Mouse (Mus musculus): ENCODE results near the gene Mdm2. TPM values are rescaled to one million over a fixed set of nuclear protein-coding genes. Genes with fewer than 3 reads are reported as not detected.
"Not testable (repeated sequence)": the region's sequence is repeated elsewhere in the genome, so short reads cannot be mapped to it uniquely, and the experiment has no call there.

Mdm2 gene
- total RNA-seq, 1 experiment from 2014 or later, result 61.9 TPM

- DNase-seq, result no peak
Measured at GRCm38 (mm10) chr10:117732962-117733592, 22.5 kb upstream of the Mdm2 start.

DNA sequence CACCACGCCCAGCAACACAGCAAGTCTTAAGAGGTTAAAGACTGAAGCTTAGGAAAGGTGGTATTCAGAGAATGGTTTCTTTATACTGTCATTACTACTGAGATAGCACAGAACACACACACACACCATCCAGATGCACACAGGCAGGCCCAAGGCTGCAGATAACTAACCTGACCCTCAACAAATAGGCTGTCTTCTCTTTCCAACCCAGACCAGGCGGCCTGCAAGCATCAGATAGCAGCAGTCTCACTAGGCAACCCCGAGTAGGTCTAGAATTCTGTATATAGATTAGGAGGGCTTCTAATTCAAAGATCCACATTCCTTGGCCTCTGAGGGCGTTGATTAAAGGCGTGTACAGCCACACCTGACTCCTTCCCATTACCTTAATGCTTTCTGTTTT is 21.6 kb upstream of the Mdm2 start:
- no peak for DNase-seq

- DNase-seq, result peak; percentile 61
Measured at GRCm38 (mm10) chr10:117731244-117732101, 20.9 kb upstream of the Mdm2 start.

GRCm38 (mm10) chr10:117730637-117731203 is 20.2 kb upstream of the Mdm2 start:
- no peak for DNase-seq

DNA sequence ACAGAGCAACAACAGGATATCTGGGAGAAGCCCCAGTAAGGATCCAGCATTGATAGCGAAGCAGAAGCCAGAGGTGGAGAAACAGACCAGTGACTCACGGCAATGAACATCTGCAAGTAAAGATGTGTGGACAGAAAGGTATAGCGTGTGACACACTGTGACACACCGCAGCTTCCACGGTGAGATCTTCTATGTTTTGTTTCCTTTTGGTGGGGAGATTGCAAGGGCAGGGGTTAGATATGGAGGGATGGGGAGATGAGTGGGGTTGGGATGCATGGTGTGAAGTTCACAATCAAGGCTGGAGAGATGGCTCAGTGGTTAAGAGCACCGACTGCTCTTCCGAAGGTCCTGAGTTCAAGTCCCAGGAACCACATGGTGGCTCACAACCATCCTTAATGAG is 19.6 kb upstream of the Mdm2 start:
- no peak for DNase-seq

GRCm38 (mm10) chr10:117729139-117729814 is 18.7 kb upstream of the Mdm2 start:
- DNase-seq, result no peak

DNA sequence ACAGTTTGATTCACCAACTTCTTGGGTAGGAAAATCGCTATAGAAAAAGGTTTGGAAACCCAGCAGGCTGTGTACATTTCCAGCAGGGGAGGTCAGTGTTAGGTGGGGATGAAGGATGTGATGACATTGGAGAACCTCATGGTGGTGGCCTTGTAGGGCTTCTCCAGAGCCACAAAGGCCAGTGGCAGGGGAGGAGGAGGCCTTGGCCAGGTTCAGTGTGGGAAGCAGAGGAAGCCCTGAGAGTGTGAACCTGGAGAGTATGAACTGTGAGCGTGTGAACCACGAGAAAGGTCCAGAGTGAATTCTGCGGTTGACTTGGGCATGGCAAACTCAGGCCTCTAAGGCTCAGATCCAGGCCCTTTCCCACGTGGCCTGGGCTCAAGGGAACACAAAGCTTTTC is 18.0 kb upstream of the Mdm2 start:
- no peak for DNase-seq

GRCm38 (mm10) chr10:117727518-117728110 is 17.1 kb upstream of the Mdm2 start:
- DNase-seq, result no peak

- DNase-seq, result no peak
Measured at GRCm38 (mm10) chr10:117726888-117727385, 16.4 kb upstream of the Mdm2 start.

- no peak for DNase-seq
Measured at GRCm38 (mm10) chr10:117726350-117726749, 15.8 kb upstream of the Mdm2 start.

- DNase-seq, result no peak
Measured at GRCm38 (mm10) chr10:117725671-117726070, 15.1 kb upstream of the Mdm2 start.

DNA sequence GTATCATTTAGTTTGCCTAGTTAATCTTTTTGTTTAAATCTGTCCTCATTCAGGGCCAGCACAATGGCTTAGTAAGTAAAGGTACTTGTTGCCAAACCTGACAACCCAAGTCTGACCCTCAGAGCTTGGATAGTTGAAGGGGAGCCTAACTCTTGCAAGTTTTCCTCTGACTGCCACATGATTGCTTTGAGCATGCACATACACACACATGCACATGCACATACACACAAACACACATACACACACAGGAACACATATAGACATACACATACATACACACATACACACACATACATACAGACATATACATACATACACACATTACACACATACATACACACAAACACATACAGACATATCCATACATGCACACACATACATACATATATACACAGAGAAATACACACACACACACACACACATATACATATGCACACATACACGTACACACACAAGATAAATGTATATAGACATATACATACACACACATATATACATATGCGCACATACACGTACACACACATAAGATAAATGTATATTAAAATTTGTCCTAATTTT is 14.3 kb upstream of the Mdm2 start:
- DNase-seq, result no peak

DNA sequence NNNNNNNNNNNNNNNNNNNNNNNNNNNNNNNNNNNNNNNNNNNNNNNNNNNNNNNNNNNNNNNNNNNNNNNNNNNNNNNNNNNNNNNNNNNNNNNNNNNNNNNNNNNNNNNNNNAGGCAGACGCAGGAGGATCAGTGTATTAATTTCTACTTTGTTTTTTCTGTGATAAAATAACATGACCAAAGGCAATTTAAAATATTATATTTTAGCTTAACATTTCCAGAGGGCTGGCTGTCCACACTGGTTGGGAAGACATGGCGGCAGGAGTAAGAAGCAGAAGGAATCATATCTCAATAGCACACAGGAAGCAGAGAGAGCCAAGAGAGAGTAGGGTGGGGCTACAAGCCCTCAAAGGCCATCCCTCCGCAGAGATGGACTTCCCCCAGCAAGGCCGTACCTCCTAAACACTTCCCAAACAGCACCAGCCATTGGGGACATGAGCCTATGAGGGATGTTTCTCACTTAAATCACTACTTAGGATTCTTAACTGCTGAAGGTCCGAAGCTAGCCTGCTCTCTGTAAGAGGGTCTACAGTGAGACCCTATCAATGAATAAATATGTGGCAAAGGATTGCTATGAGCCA is 13.7 kb upstream of the Mdm2 start:
- no peak for DNase-seq

DNA sequence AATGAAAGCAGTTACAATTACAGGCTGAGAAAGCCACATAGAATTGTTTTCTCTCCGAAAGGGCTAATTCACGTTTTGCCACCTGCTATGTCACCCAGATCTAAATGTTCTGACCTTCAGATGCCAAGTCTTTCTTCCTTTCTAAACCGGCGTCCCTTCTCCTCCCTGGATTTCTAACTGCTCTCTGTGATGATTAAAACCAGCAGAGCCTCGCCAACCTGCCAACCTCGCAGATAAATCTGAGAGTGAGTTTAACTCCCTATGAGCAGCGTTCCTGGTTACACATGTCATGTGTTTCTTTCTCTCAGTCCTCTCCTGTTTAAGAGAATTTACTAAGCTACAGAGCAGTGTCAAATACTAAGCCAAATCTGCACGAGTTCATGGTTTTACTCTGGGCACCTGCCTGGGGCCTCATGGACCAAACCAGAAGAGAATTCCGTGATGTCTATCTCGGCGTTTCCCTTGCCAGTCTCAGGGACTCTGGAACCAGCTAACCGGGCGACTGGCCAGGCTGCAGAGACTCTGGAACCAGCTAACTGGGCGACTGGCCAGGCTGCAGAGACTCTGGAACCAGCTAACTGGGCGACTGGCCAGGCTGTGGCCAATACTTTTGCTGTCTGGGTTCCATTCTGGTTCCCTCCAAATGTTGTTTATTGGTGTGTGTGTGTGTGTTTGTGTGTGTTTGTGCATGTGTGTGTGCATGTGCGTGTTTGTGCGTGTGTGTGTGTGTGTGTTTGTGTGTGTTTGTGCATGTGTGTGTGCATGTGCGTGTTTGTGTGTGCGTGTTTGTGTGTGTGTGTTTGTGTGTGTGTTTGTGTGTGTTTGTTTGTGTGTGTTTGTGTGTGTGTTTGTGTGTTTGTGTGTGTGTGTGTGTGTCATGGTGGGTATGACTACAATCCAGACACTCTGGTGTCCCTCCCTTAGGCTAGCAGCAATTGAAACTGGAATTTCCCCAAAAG is 7.9 kb upstream of the Mdm2 start:
- peak; percentile 71 for DNase-seq

GRCm38 (mm10) chr10:117717583-117717982 is 7.0 kb upstream of the Mdm2 start:
- peak; percentile 72 for DNase-seq

GRCm38 (mm10) chr10:117716686-117717085 is 6.1 kb upstream of the Mdm2 start:
- DNase-seq, result no peak

GRCm38 (mm10) chr10:117715654-117716053 is 5.1 kb upstream of the Mdm2 start:
- not testable (repeated sequence) for DNase-seq

DNA sequence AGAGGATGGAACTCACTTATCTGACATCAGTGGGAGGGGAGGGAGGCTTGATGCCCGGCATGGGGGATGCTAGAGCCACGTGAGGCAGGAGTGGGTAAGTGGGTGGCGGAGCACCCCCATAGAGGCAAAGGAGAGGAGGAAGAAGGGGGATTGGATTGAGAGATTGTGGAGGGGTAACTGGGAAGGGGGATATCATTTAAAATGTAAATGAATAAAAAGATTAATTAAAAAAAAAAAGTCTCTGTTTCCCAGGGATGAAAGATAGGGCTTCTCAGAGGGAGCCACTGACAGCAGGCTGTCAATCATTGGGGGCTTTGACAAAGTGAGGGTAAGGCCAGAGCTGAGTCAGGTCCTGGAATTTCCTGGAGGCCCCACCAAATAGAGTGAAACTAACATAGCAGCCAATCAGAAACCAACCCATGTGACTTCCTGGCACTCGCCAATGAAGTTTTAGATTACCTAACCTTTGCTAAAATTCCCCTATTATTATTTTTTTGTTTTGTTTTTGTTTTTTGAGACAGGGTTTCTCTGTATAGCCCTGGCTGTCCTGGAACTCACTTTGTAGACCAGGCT is 4.5 kb upstream of the Mdm2 start:
- DNase-seq, result no peak

GRCm38 (mm10) chr10:117714048-117714545 is 3.5 kb upstream of the Mdm2 start:
- DNase-seq, result no peak

GRCm38 (mm10) chr10:117713466-117713865 is 2.9 kb upstream of the Mdm2 start:
- DNase-seq, result no peak
